Mouse (Mus musculus): ENCODE data around the gene Mymx.

The Mymx gene

GRCm38 (mm10) chr17:45589236-45589635 lies 12.7 kb downstream of the Mymx start:
- DNase-seq, result peak in 1 of 2 experiments; percentile 31

GRCm38 (mm10) chr17:45588370-45588769 lies 13.5 kb downstream of the Mymx start:
- peak in 1 of 2 experiments; percentile 2 for DNase-seq

- DNase-seq, result no peak
Observed at GRCm38 (mm10) chr17:45586449-45586837, 15.5 kb downstream of the Mymx start.

GRCm38 (mm10) chr17:45585725-45586448 lies 16.0 kb downstream of the Mymx start:
- DNase-seq, result no peak

- DNase-seq, result peak; percentile 81 to 83
Observed at GRCm38 (mm10) chr17:45584939-45585678, 16.8 kb downstream of the Mymx start.

- peak; percentile 65 to 75 for DNase-seq
Observed at GRCm38 (mm10) chr17:45584096-45584896, 17.6 kb downstream of the Mymx start.

- DNase-seq, result no peak
Observed at GRCm38 (mm10) chr17:45582715-45583355, 19.1 kb downstream of the Mymx start.

- no peak for DNase-seq
Observed at GRCm38 (mm10) chr17:45582188-45582587, 19.7 kb downstream of the Mymx start.

- DNase-seq, result peak; percentile 72 to 75
Observed at GRCm38 (mm10) chr17:45581567-45581983, 20.3 kb downstream of the Mymx start.

- no peak for DNase-seq
Observed at GRCm38 (mm10) chr17:45580958-45581477, 20.9 kb downstream of the Mymx start.

- DNase-seq, result no peak
Observed at GRCm38 (mm10) chr17:45579554-45579953, 22.3 kb downstream of the Mymx start.

- no peak for DNase-seq
Observed at GRCm38 (mm10) chr17:45578843-45579242, 23.1 kb downstream of the Mymx start.

GRCm38 (mm10) chr17:45578242-45578641 lies 23.7 kb downstream of the Mymx start:
- no peak for DNase-seq

- DNase-seq, result no peak
Observed at GRCm38 (mm10) chr17:45575123-45575897, 26.6 kb downstream of the Mymx start.

GRCm38 (mm10) chr17:45574129-45574761 lies 27.7 kb downstream of the Mymx start:
- peak; percentile 80 for DNase-seq

GRCm38 (mm10) chr17:45573780-45574123 lies 28.1 kb downstream of the Mymx start:
- peak; percentile 97 to 98 for DNase-seq

- DNase-seq, result peak; percentile 98 to 99
Observed at GRCm38 (mm10) chr17:45573087-45573779, 28.7 kb downstream of the Mymx start, which contains the start of gene Hsp90ab1. TSS of gene Hsp90ab1 (minus strand) at chr17:45573271.

- DNase-seq, result peak; percentile 65 to 69
Observed at GRCm38 (mm10) chr17:45572103-45573086, 29.5 kb downstream of the Mymx start.

GRCm38 (mm10) chr17:45569999-45570398 lies 31.9 kb downstream of the Mymx start:
- no peak for DNase-seq
